Mouse (Mus musculus): ENCODE measurements around the gene Col25a1.

DNA sequence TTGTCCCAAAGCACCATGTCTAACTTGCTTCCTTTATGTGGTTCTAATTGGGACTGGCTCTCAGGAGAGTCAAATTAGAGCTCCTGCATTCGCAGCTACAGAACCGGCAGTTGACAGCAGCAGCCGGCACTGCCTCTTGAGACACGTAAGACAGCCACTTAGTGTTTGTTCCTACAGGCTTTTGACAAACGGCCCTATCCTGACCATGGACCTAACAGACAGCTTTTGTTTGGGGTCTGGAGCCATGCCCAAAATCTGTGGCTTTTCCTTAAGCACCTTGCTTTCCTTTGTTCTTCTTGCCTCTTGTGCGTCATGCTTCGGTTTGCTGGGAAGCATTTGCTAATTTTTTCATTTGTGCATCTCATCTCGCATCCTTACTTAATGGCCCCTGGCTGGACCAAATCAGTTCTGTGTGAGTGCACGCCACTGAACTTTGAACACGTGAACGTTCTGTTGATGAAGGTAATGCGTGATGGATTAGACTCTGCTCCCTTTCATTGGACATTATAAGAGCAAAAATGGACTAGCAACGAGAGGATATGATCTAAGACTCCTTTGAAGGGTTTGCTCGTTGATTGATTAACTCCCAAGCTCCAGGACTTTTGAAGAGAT, 179.5 kb downstream of the Col25a1 start:
- TF ChIP-seq CTCF (IDR thresholded peaks at IDR 0.05; ENCODE audit: low read depth) (no peak), EP300 (IDR thresholded peaks at IDR 0.05; ENCODE audit: low read depth) (no peak)

Measured in liver, embryonic 14.5 days (tissue).